Mouse (Mus musculus): Measurements from ENCODE around the gene Gm13283. TPM values are rescaled to one million over a fixed set of nuclear protein-coding genes. Genes with fewer than 3 reads are reported as not detected.
"Not testable (repeated sequence)": the region's sequence is repeated elsewhere in the genome, so short reads cannot be mapped to it uniquely, and the experiment has no call there.

Gm13283 gene
- polyA plus RNA-seq, 1 experiment from 2014 or later = 0.31 TPM

DNA sequence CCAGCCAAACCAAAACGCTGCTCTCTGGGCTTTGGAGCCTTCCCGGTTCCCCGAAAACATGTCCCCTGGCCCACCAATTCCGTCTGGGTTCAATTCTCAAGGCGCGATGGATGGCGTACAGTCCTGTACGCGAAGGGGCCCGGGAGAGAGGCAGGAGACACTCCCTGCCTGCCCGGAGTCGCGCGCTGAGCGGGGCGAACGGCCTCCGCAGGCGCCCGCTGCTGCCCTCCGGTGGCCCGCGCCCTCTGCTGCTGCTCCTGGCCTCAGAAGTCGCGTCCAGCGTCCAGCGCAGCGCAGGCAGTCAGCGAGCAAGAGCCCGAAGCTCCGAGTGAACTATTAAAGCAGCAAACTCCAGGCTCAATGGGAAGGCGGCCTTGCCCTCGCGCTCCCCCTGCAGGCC is 45.8 kb downstream of the Gm13283 start:
- H3K9ac ChIP-seq (ENCODE audit: low read length); ATAC-seq (ENCODE audit: low read depth); H3K27ac ChIP-seq (ENCODE audit: low read length); H3K27me3 ChIP-seq (ENCODE audit: control insufficient read depth, insufficient read depth, low read depth, low read length); H3K9me3 ChIP-seq (ENCODE audit: control insufficient read depth, low read length); H3K4me1 ChIP-seq (replicated peaks; ENCODE audit: control insufficient read depth, insufficient read depth, low read length); H3K36me3 ChIP-seq (ENCODE audit: control insufficient read depth, insufficient read depth, low read length): not testable (repeated sequence)
- WGBS = no CpG with 5 or more reads among the region's 34 CpGs
- H3K4me2 ChIP-seq (ENCODE audit: low read depth, low read length) = peak overlapping the region; percentile 32; the same call in 1 of the 2 replicates
- H3K4me3 ChIP-seq (ENCODE audit: low read length) = peak overlapping the region; percentile 26; the same call in 1 of the 2 replicates

Other genes starting within 250 kb of the Gm13283 start
- gene Ifnb1, start 237.3 kb upstream of the Gm13283 start, polyA plus RNA-seq (2015; fragmentation: Nextera tagmentation; extraction: Ambion mirVana) = not detected in 2 replicates
- not detected in 2 replicates for gene Ifna15, start 201.9 kb upstream of the Gm13283 start, polyA plus RNA-seq (2015; fragmentation: Nextera tagmentation; extraction: Ambion mirVana)
- gene Ifna14, start 188.3 kb upstream of the Gm13283 start, polyA plus RNA-seq (2015; fragmentation: Nextera tagmentation; extraction: Ambion mirVana) = not detected in 2 replicates
- not detected in 2 replicates for gene Ifna9, start 167.7 kb upstream of the Gm13283 start, polyA plus RNA-seq (2015; fragmentation: Nextera tagmentation; extraction: Ambion mirVana)
- gene Ifna12, start 156.7 kb upstream of the Gm13283 start, polyA plus RNA-seq (2015; fragmentation: Nextera tagmentation; extraction: Ambion mirVana) = not detected in 2 replicates
- not detected in 2 replicates for gene C87499, start 125.7 kb upstream of the Gm13283 start, polyA plus RNA-seq (2015; fragmentation: Nextera tagmentation; extraction: Ambion mirVana)
- gene Ifna13, start 115.7 kb upstream of the Gm13283 start, polyA plus RNA-seq (2015; fragmentation: Nextera tagmentation; extraction: Ambion mirVana) = not detected in 2 replicates
- not detected in 2 replicates for gene Ifna16, start 83.2 kb upstream of the Gm13283 start, polyA plus RNA-seq (2015; fragmentation: Nextera tagmentation; extraction: Ambion mirVana)
- gene Ifna2, start 76.2 kb upstream of the Gm13283 start, polyA plus RNA-seq (2015; fragmentation: Nextera tagmentation; extraction: Ambion mirVana) = not detected in 2 replicates
- not detected in 2 replicates for gene Ifnab, start 68.8 kb upstream of the Gm13283 start, polyA plus RNA-seq (2015; fragmentation: Nextera tagmentation; extraction: Ambion mirVana)
- gene Gm26566, start 38.3 kb upstream of the Gm13283 start, polyA plus RNA-seq (2015; fragmentation: Nextera tagmentation; extraction: Ambion mirVana) = 0.82 and 1.2 TPM in 2 replicates
- gene Klhl9, start 37.7 kb upstream of the Gm13283 start, polyA plus RNA-seq (2015; fragmentation: Nextera tagmentation; extraction: Ambion mirVana) = 88.1 and 91.8 TPM in 2 replicates
- not detected in 2 replicates for gene Gm13271, start 5.3 kb upstream of the Gm13283 start, polyA plus RNA-seq (2015; fragmentation: Nextera tagmentation; extraction: Ambion mirVana)
- gene Gm13290, start 13.7 kb downstream of the Gm13283 start, polyA plus RNA-seq (2015; fragmentation: Nextera tagmentation; extraction: Ambion mirVana) = 0.38 and 0.49 TPM in 2 replicates
- not detected in 2 replicates for gene Gm13289, start 16.8 kb downstream of the Gm13283 start, polyA plus RNA-seq (2015; fragmentation: Nextera tagmentation; extraction: Ambion mirVana)
- gene Gm13272, start 19.7 kb downstream of the Gm13283 start, polyA plus RNA-seq (2015; fragmentation: Nextera tagmentation; extraction: Ambion mirVana) = not detected in 2 replicates
- gene Ifnz, start 22.0 kb downstream of the Gm13283 start, polyA plus RNA-seq (2015; fragmentation: Nextera tagmentation; extraction: Ambion mirVana) = 0.34 TPM in 1 of 2 replicates, not detected in the other
- 0.36 and 1.2 TPM in 2 replicates for gene Gm13276, start 25.6 kb downstream of the Gm13283 start, polyA plus RNA-seq (2015; fragmentation: Nextera tagmentation; extraction: Ambion mirVana)
- gene Gm13277, start 28.5 kb downstream of the Gm13283 start, polyA plus RNA-seq (2015; fragmentation: Nextera tagmentation; extraction: Ambion mirVana) = not detected in 2 replicates
- not detected in 2 replicates for gene Gm13278, start 31.4 kb downstream of the Gm13283 start, polyA plus RNA-seq (2015; fragmentation: Nextera tagmentation; extraction: Ambion mirVana)
- gene Gm13275, start 34.4 kb downstream of the Gm13283 start, polyA plus RNA-seq (2015; fragmentation: Nextera tagmentation; extraction: Ambion mirVana) = not detected in 2 replicates
- not detected in 2 replicates for gene Gm13279, start 37.3 kb downstream of the Gm13283 start, polyA plus RNA-seq (2015; fragmentation: Nextera tagmentation; extraction: Ambion mirVana)
- 1.5 and 1.8 TPM in 2 replicates for gene Gm13285, start 39.5 kb downstream of the Gm13283 start, polyA plus RNA-seq (2015; fragmentation: Nextera tagmentation; extraction: Ambion mirVana)
- not detected in 2 replicates for gene Gm13287, start 43.1 kb downstream of the Gm13283 start, polyA plus RNA-seq (2015; fragmentation: Nextera tagmentation; extraction: Ambion mirVana)
- not detected in 2 replicates for gene Gm13288, start 45.4 kb downstream of the Gm13283 start, polyA plus RNA-seq (2015; fragmentation: Nextera tagmentation; extraction: Ambion mirVana)
- not detected in 2 replicates for gene Ifna7, start 56.1 kb downstream of the Gm13283 start, polyA plus RNA-seq (2015; fragmentation: Nextera tagmentation; extraction: Ambion mirVana)
- gene Ifna11, start 59.8 kb downstream of the Gm13283 start, polyA plus RNA-seq (2015; fragmentation: Nextera tagmentation; extraction: Ambion mirVana) = not detected in 2 replicates
- gene Ifna6, start 67.3 kb downstream of the Gm13283 start, polyA plus RNA-seq (2015; fragmentation: Nextera tagmentation; extraction: Ambion mirVana) = not detected in 2 replicates
- not detected in 2 replicates for gene Ifna5, start 75.4 kb downstream of the Gm13283 start, polyA plus RNA-seq (2015; fragmentation: Nextera tagmentation; extraction: Ambion mirVana)
- gene Ifna4, start 81.7 kb downstream of the Gm13283 start, polyA plus RNA-seq (2015; fragmentation: Nextera tagmentation; extraction: Ambion mirVana) = not detected in 2 replicates
- not detected in 2 replicates for gene Ifna1, start 90.0 kb downstream of the Gm13283 start, polyA plus RNA-seq (2015; fragmentation: Nextera tagmentation; extraction: Ambion mirVana)
- gene Ifne, start 120.1 kb downstream of the Gm13283 start, polyA plus RNA-seq (2015; fragmentation: Nextera tagmentation; extraction: Ambion mirVana) = not detected in 2 replicates